ENCODE assay signal across 23 mouse cellular contexts in genomic region chr17:3135346-3135745, GRCm38 (mm10). TPM values are rescaled to one million over a fixed set of nuclear protein-coding genes. Genes with fewer than 3 reads are reported as not detected.
A peak's percentile ranks its signal among the peaks of the same experiment; 100 is the strongest.
DNase-seq lines count a peak whose midpoint lies in the region; ATAC-seq and TF ChIP-seq lines count a peak whose summit lies in the region.
"Had no signal": no experiment of that assay in that cellular context is flagged by ENCODE, and none has a peak within 500 bp of the region (broad histone marks: within the 10 kb centered on the region; RNA-seq: fewer than 3 reads in every experiment).

No protein-coding gene starts in this region.

- peaks cover 90% of the 10 kb centered on the region for H3K4me1 ChIP-seq in megakaryocyte, embryonic 14.5 days
- H3K4me1 ChIP-seq in thymus, adult 2 months (replicated peaks; ENCODE audit: control insufficient read depth, insufficient read depth, low read length) = no peaks in the 10 kb centered on the region
- H3K4me1 ChIP-seq: forebrain, embryonic 12.5 days had no signal

- no peaks in the 10 kb centered on the region for H3K9me3 ChIP-seq in megakaryocyte, embryonic 14.5 days
- H3K9me3 ChIP-seq: embryonic facial prominence, embryonic 10.5 days; embryonic facial prominence, embryonic 13.5 days; forebrain, embryonic 12.5 days; forebrain, embryonic 15.5 days; heart, embryonic 10.5 days; heart, embryonic 13.5 days; hindbrain, embryonic 12.5 days; hindbrain, embryonic 15.5 days had no signal

- H3K36me3 ChIP-seq in megakaryocyte, embryonic 14.5 days (replicated peaks; ENCODE audit: low read length) = peaks cover 62% of the 10 kb centered on the region
- peaks cover 3% of the 10 kb centered on the region for H3K36me3 ChIP-seq in thymus, adult 2 months (ENCODE audit: control insufficient read depth, insufficient read depth, low read length)

- no peak for TF ChIP-seq POLR2A in thymus, adult 2 months (IDR thresholded peaks at IDR 0.05; ENCODE audit: control insufficient read depth, extremely low read depth, insufficient read depth, low read length, poor library complexity)

- no peak for DNase-seq in thymus, adult 2 months
- no peak for DNase-seq in thymus, postnatal 25 days
- DNase-seq in adipocyte (ENCODE audit: low spot score) = peak; percentile 60
- no peak for DNase-seq in gastrocnemius, postnatal 10 days
- DNase-seq: adrenal gland, postnatal 14 days; cerebellum, adult 11-12 months; cerebellum, adult 8-10 months; cerebellum, postnatal 10 days; cerebellum, postnatal 36 days; embryo, embryonic 11 days; gastrocnemius, postnatal 36 days; heart, adult 2 months had no signal

- no peaks in the 10 kb centered on the region for H3K27me3 ChIP-seq in megakaryocyte, embryonic 14.5 days (replicated peaks)
- no peaks in the 10 kb centered on the region for H3K27me3 ChIP-seq in thymus, adult 2 months (ENCODE audit: control insufficient read depth, insufficient read depth, low read length)
- H3K27me3 ChIP-seq: embryonic facial prominence, embryonic 13.5 days; forebrain, embryonic 12.5 days; forebrain, embryonic 15.5 days; heart, embryonic 13.5 days; hindbrain, embryonic 12.5 days; hindbrain, embryonic 15.5 days had no signal

- peak overlapping the region; percentile 4; the same call in 1 of the 2 replicates for H3K27ac ChIP-seq in thymus, adult 2 months (ENCODE audit: control insufficient read depth, insufficient read depth, low read length)
- H3K27ac ChIP-seq: embryonic facial prominence, embryonic 10.5 days; embryonic facial prominence, embryonic 13.5 days; forebrain, embryonic 12.5 days; forebrain, embryonic 15.5 days; heart, adult 2 months; heart, embryonic 10.5 days; heart, embryonic 13.5 days; hindbrain, embryonic 12.5 days; hindbrain, embryonic 15.5 days had no signal

- TF ChIP-seq CTCF in thymus, adult 2 months (IDR thresholded peaks at IDR 0.05; ENCODE audit: borderline replicate concordance, control insufficient read depth, extremely low read depth, insufficient read depth, low read length, poor library complexity) = no peak

- H3K4me3 ChIP-seq in megakaryocyte, embryonic 14.5 days (replicated peaks) = peak overlapping the region; percentile 73
- H3K4me3 ChIP-seq in thymus, adult 2 months (ENCODE audit: control insufficient read depth, insufficient read depth, low read length) = no peak overlapping the region
- H3K4me3 ChIP-seq: embryonic facial prominence, embryonic 10.5 days; embryonic facial prominence, embryonic 13.5 days; erythroblast, embryonic 14.5 days; forebrain, embryonic 12.5 days; forebrain, embryonic 15.5 days; heart, adult 2 months; heart, embryonic 10.5 days; heart, embryonic 13.5 days; hindbrain, embryonic 12.5 days; hindbrain, embryonic 15.5 days had no signal

- no peak for ATAC-seq in megakaryocyte, adult 5-6 weeks (ENCODE audit: poor library complexity, severe bottlenecking)
- ATAC-seq: forebrain, embryonic 15.5 days had no signal

RNA-seq across cellular contexts. Expression of gene Scaf8, which starts 20.6 kb away (rescaled TPM):
- polyA plus RNA-seq in megakaryocyte, embryonic 14.5 days (2012; ENCODE audit: insufficient read depth, low replicate concordance) = 3.9 and 4.5 TPM in 2 replicates
- total RNA-seq in megakaryocyte, adult 5-6 weeks (2015) = 34.1 and 43.8 TPM in 2 replicates
- 29.1 and 35.5 TPM in 2 replicates for total RNA-seq in megakaryocyte, adult 5-6 weeks (2017)
- 52.7 and 62.9 TPM in 2 replicates for polyA plus RNA-seq in thymus, adult 2 months (2012; rRNA removed)
- 10 to 100 TPM; 26.9 to 38.5 TPM for total RNA-seq in gastrocnemius, postnatal 10 days (2021)
